Mouse (Mus musculus) hindbrain, embryonic 10.5 days (tissue): ENCODE measurements around the gene Nat8f5. TPM values are rescaled to one million over a fixed set of nuclear protein-coding genes. Genes with fewer than 3 reads are reported as not detected.
"Not testable (repeated sequence)": the region's sequence is repeated elsewhere in the genome, so short reads cannot be mapped to it uniquely, and the experiment has no call there.

ENCODE experiments used
- DNase-seq: peaks from one replicate; pipeline ENCODE4 v3.0.0-alpha.2; 2017; ENCODE audit warnings: low spot score
- H3K27ac ChIP-seq: fragments of 300-500 bp; sonication (generic); 2 replicates; pipeline ENCODE4 v1.5.1; 2016; ENCODE audit warnings: mild to moderate bottlenecking, moderate library complexity
- H3K27me3 ChIP-seq: fragments of 300-500 bp; sonication (generic); 2 replicates; pipeline ENCODE4 v1.6.1; 2016; ENCODE audit warnings: mild to moderate bottlenecking; ENCODE audit not compliant: poor library complexity, insufficient read depth, severe bottlenecking
- H3K36me3 ChIP-seq: fragments of 300-500 bp; sonication (generic); 2 replicates; pipeline ENCODE4 v1.6.1; 2016; ENCODE audit warnings: mild to moderate bottlenecking, moderate library complexity
- H3K4me1 ChIP-seq: fragments of 300-500 bp; sonication (generic); replicated peaks from 2 replicates; pipeline ENCODE4 v1.6.1; 2016; ENCODE audit warnings: mild to moderate bottlenecking
- H3K4me3 ChIP-seq: fragments of 300-500 bp; sonication (generic); 2 replicates; pipeline ENCODE4 v1.5.1; 2016; ENCODE audit warnings: mild to moderate bottlenecking, moderate library complexity
- H3K9me3 ChIP-seq: fragments of 300-500 bp; sonication (generic); 2 replicates; pipeline ENCODE4 v1.6.1; 2016; ENCODE audit warnings: mild to moderate bottlenecking, moderate library complexity
- WGBS: fragments of 180-500 bp; shearing (Covaris S2); methylation state at CpG from one replicate; pipeline ENCODE4 v1.1.7; 2016; 5-methylcytosine and 5-hydroxymethylcytosine counted together
- polyA plus RNA-seq: library from polyadenylated mRNA; unstranded; fragments of >200 nt; fragmentation: Nextera tagmentation; extraction: Ambion mirVana; gene quantifications from 2 replicates; pipeline ENCODE4 v1.2.1, GENCODE M21; 2016

Nat8f5 gene
- polyA plus RNA-seq, 1 experiment from 2014 or later = not detected

- Histone ChIP-seq H3K9me3 (no peaks in the 10 kb centered on the region), H3K4me3 (no peak overlapping the region), H3K36me3 (no peaks in the 10 kb centered on the region), H3K27me3 (no peaks in the 10 kb centered on the region), H3K27ac (no peak overlapping the region), H3K4me1 (no peaks in the 10 kb centered on the region)
- no peak for DNase-seq
- WGBS = 74% methylated on average over 1 of the region's 1 CpGs
These were observed 8.7 kb upstream of the Nat8f5 start for GRCm38 (mm10) chr6:85829462-85829861.

- Histone ChIP-seq H3K27ac (no peak overlapping the region), H3K4me3 (no peak overlapping the region), H3K36me3 (no peaks in the 10 kb centered on the region), H3K4me1 (no peaks in the 10 kb centered on the region), H3K27me3 (no peaks in the 10 kb centered on the region), H3K9me3 (no peaks in the 10 kb centered on the region)
- WGBS = 87% methylated on average over 2 of the region's 2 CpGs
- no peak for DNase-seq
These were observed 5.1 kb upstream of the Nat8f5 start for GRCm38 (mm10) chr6:85825886-85826285.

- WGBS = 95% methylated on average over 1 of the region's 1 CpGs
These were observed 2.8 kb upstream of the Nat8f5 start for GRCm38 (mm10) chr6:85823382-85824090.

GRCm38 (mm10) chr6:85822286-85822685 is 1.5 kb upstream of the Nat8f5 start:
- H3K4me1 ChIP-seq = no peaks in the 10 kb centered on the region
- no peak overlapping the region for H3K27ac ChIP-seq
- H3K4me3 ChIP-seq = no peak overlapping the region
- no peaks in the 10 kb centered on the region for H3K36me3 ChIP-seq
- DNase-seq = no peak
- WGBS = 83% methylated on average over 4 of the region's 4 CpGs
- H3K9me3 ChIP-seq = no peaks in the 10 kb centered on the region
- no peaks in the 10 kb centered on the region for H3K27me3 ChIP-seq

More at GRCm38 (mm10) chr6:85823382-85824090, 2.8 kb upstream of the Nat8f5 start:
- Histone ChIP-seq H3K27me3 (no peaks in the 10 kb centered on the region), H3K4me1 (no peaks in the 10 kb centered on the region), H3K36me3 (no peaks in the 10 kb centered on the region), H3K27ac (no peak overlapping the region), H3K9me3 (no peaks in the 10 kb centered on the region), H3K4me3 (no peak overlapping the region)
- no peak for DNase-seq

GRCm38 (mm10) chr6:85818338-85818737 is 2.4 kb downstream of the Nat8f5 start:
- no peaks in the 10 kb centered on the region for H3K9me3 ChIP-seq
- no peak overlapping the region for H3K4me3 ChIP-seq
- H3K27me3 ChIP-seq = no peaks in the 10 kb centered on the region
- no peak for DNase-seq
- 29% methylated on average over 1 of the region's 1 CpGs for WGBS
- no peaks in the 10 kb centered on the region for H3K4me1 ChIP-seq
- H3K36me3 ChIP-seq = no peaks in the 10 kb centered on the region
- no peak overlapping the region for H3K27ac ChIP-seq

GRCm38 (mm10) chr6:85813339-85813738 is 7.4 kb downstream of the Nat8f5 start:
- H3K27me3 ChIP-seq = no peaks in the 10 kb centered on the region
- H3K9me3 ChIP-seq = no peaks in the 10 kb centered on the region
- DNase-seq = no peak
- 91% methylated on average over 2 of the region's 2 CpGs for WGBS
- H3K27ac ChIP-seq = no peak overlapping the region
- H3K4me3 ChIP-seq = no peak overlapping the region
- no peaks in the 10 kb centered on the region for H3K36me3 ChIP-seq
- no peaks in the 10 kb centered on the region for H3K4me1 ChIP-seq

- WGBS = 73% methylated on average over 3 of the region's 3 CpGs
- not testable (repeated sequence) for H3K27me3 ChIP-seq
These were observed 9.7 kb downstream of the Nat8f5 start for GRCm38 (mm10) chr6:85810942-85811537.

GRCm38 (mm10) chr6:85810514-85810913 is 10.3 kb downstream of the Nat8f5 start:
- H3K27me3 ChIP-seq, H3K4me3 ChIP-seq, H3K27ac ChIP-seq, H3K9me3 ChIP-seq, H3K36me3 ChIP-seq, DNase-seq, H3K4me1 ChIP-seq: not testable (repeated sequence)
- 85% methylated on average over 3 of the region's 3 CpGs for WGBS

More at GRCm38 (mm10) chr6:85810942-85811537, 9.7 kb downstream of the Nat8f5 start:
- not testable (repeated sequence) for H3K4me1 ChIP-seq, DNase-seq, H3K27ac ChIP-seq, H3K9me3 ChIP-seq, H3K4me3 ChIP-seq, H3K36me3 ChIP-seq

- not testable (repeated sequence) for DNase-seq, H3K4me1 ChIP-seq, H3K27me3 ChIP-seq, H3K9me3 ChIP-seq, H3K27ac ChIP-seq, H3K36me3 ChIP-seq, H3K4me3 ChIP-seq
- WGBS = 78% methylated on average over 3 of the region's 3 CpGs
These were observed 11.0 kb downstream of the Nat8f5 start for GRCm38 (mm10) chr6:85809784-85810183.

- H3K4me1 ChIP-seq, DNase-seq, H3K27me3 ChIP-seq, H3K9me3 ChIP-seq, H3K4me3 ChIP-seq, H3K36me3 ChIP-seq, H3K27ac ChIP-seq: not testable (repeated sequence)
- WGBS = 80% methylated on average over 5 of the region's 5 CpGs
These were observed 17.6 kb downstream of the Nat8f5 start for GRCm38 (mm10) chr6:85803180-85803579.

Other genes with a start within 250 kb of the Nat8f5 start
- 6.9 and 9.4 TPM in 2 replicates for gene Alms1, start 233.4 kb downstream of the Nat8f5 start, polyA plus RNA-seq
- gene Nat8f7, start 107.8 kb downstream of the Nat8f5 start, polyA plus RNA-seq = not detected in 2 replicates
- gene Nat8f3, start 55.2 kb downstream of the Nat8f5 start, polyA plus RNA-seq = 0.20 and 0.25 TPM in 2 replicates
- not detected in 2 replicates for gene Nat8f6, start within 50 bp of the Nat8f5 start, polyA plus RNA-seq
- gene Nat8, start 11.1 kb upstream of the Nat8f5 start, polyA plus RNA-seq = not detected in 2 replicates
- gene Nat8f2, start 48.2 kb upstream of the Nat8f5 start, polyA plus RNA-seq = not detected in 2 replicates
- gene Nat8f4, start 83.9 kb upstream of the Nat8f5 start, polyA plus RNA-seq = 4.3 and 5.5 TPM in 2 replicates
- 33.4 and 35.2 TPM in 2 replicates for gene Tprkb, start 90.9 kb upstream of the Nat8f5 start, polyA plus RNA-seq
- gene Nat8f1, start 94.7 kb upstream of the Nat8f5 start, polyA plus RNA-seq = 5.9 and 7.2 TPM in 2 replicates
- 37.0 and 38.0 TPM in 2 replicates for gene Dusp11, start 140.7 kb upstream of the Nat8f5 start, polyA plus RNA-seq
- gene Figla, start 195.2 kb upstream of the Nat8f5 start, polyA plus RNA-seq = not detected in 2 replicates
- 43.6 and 84.1 TPM in 2 replicates for gene Add2, start 207.7 kb upstream of the Nat8f5 start, polyA plus RNA-seq